Mouse (Mus musculus) gastrocnemius, postnatal 36 days (tissue): Measurements from ENCODE around the gene Gm428. TPM values are rescaled to one million over a fixed set of nuclear protein-coding genes. Genes with fewer than 3 reads are reported as not detected.
"Not testable (repeated sequence)": the region's sequence is repeated elsewhere in the genome, so short reads cannot be mapped to it uniquely, and the experiment has no call there.

ENCODE experiments used
- DNase-seq, 2 experiments: peaks; one replicate each; pipeline ENCODE4 v3.0.0; 2022
- intact Hi-C: fragments of 180-260 bp; cut with DNase I; formaldehyde crosslinking; loops from one replicate; pipeline ENCODE4 v1.15.1; 2025
- long read RNA-seq, 2 experiments: library from polyadenylated mRNA; stranded (forward); transcript quantifications; one replicate each; pipeline ENCODE4 v2.0.0; 2021
- total RNA-seq, 2 experiments: library from RNA; stranded (reverse); gene quantifications; 2 replicates each; pipeline ENCODE4 v1.2.3; 2021

The Gm428 gene
- total RNA-seq: not detected
- long read RNA-seq, experiment 1: 0 reads
- long read RNA-seq, experiment 2: 0 reads

- intact Hi-C loops, DNase-seq: not testable (repeated sequence)
Observed at GRCm38 (mm10) chr4:73683216-73683615, at the start of gene Gm428. Gene Gm428, plus strand, starts transcription at chr4:73683516.

GRCm38 (mm10) chr4:73637821-73638220 lies 45.5 kb upstream of the Gm428 start, which contains the start of gene Gm11236:
Gene Gm11236, plus strand, starts transcription at chr4:73638121.
- DNase-seq, intact Hi-C loops: not testable (repeated sequence)

GRCm38 (mm10) chr4:73661864-73662263 lies 21.5 kb upstream of the Gm428 start:
- not testable (repeated sequence) for DNase-seq

GRCm38 (mm10) chr4:73668054-73668453 lies 15.3 kb upstream of the Gm428 start, which contains the start of gene Gm11239:
Gene Gm11239, plus strand, starts transcription at chr4:73668354.
- DNase-seq, intact Hi-C loops: not testable (repeated sequence)

More at GRCm38 (mm10) chr4:73661864-73662263, 21.5 kb upstream of the Gm428 start:
- intact Hi-C loops: not testable (repeated sequence)

- intact Hi-C loops: no loop called here
- DNase-seq: no peak
Observed at GRCm38 (mm10) chr4:73718761-73719160, 35.4 kb downstream of the Gm428 start.

GRCm38 (mm10) chr4:73719819-73720218 lies 36.5 kb downstream of the Gm428 start:
- DNase-seq: no peak
- intact Hi-C loops: no loop called here

Other genes with a start within 250 kb of the Gm428 start
- not detected for gene Gm11238, start 75.6 kb upstream of the Gm428 start, total RNA-seq
- not detected for gene Gm11237, start 60.5 kb upstream of the Gm428 start, total RNA-seq
- gene Gm11236, start 45.4 kb upstream of the Gm428 start, total RNA-seq: not detected
- not detected for gene Gm11239, start 15.2 kb upstream of the Gm428 start, total RNA-seq
- not detected for gene Rasef, start 107.5 kb downstream of the Gm428 start, total RNA-seq
- not detected for gene Gm11758, start 192.8 kb downstream of the Gm428 start, total RNA-seq
- gene Gm11757, start 207.6 kb downstream of the Gm428 start, total RNA-seq: not detected
- gene Gm13871, start 222.4 kb downstream of the Gm428 start, total RNA-seq: not detected
- 1 to 10 TPM in 1 of 2 experiments, under 1 TPM in 1; 0.84 to 1.1 TPM for gene Gm11756, start 237.2 kb downstream of the Gm428 start, total RNA-seq